Mouse (Mus musculus) bone marrow, adult 2 months (tissue): ENCODE data around the gene Bmpr1a.

Experiments used
- CTCF ChIP-seq: fragments of 200-500 bp; IDR thresholded peaks from 2 replicates; pipeline ENCODE4 v1.5.1; 2011; ENCODE audit warnings: low read length, control low read depth; ENCODE audit not compliant: control insufficient read depth, insufficient read depth
- POLR2A ChIP-seq: fragments of 200-500 bp; IDR thresholded peaks from 2 replicates; pipeline ENCODE4 v1.6.1; 2011; ENCODE audit warnings: low read depth, mild to moderate bottlenecking, control low read depth, low read length, borderline replicate concordance; ENCODE audit not compliant: control insufficient read depth

DNA sequence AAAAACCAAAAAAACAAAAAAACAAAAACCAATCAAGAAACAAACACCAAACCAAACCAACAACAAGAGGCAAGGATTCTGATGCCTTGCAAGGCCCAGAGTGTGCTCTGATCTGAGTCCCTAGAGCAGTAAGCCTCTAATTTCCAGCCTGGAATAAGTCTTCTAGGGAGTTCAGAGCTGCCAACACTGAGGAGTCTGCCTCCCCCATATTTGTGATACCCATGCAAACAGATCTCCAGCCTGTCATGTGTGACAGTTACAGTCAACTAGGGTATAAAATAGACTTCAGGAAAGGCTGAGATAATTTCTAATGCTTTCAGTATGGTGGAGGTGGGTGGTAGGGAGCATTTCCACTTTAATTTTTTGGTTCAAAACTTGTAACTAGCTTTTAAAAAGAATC lies 58.2 kb downstream of the Bmpr1a start:
- no peak for TF ChIP-seq CTCF
- no peak for TF ChIP-seq POLR2A
